Mouse (Mus musculus) lung, postnatal 36 days (tissue): ENCODE data around the gene Slc22a7.

Source experiments
- DNase-seq: peaks from one replicate; pipeline ENCODE4 v3.0.0; 2022; ENCODE audit warnings: mixed read lengths

Gene Slc22a7

DNA sequence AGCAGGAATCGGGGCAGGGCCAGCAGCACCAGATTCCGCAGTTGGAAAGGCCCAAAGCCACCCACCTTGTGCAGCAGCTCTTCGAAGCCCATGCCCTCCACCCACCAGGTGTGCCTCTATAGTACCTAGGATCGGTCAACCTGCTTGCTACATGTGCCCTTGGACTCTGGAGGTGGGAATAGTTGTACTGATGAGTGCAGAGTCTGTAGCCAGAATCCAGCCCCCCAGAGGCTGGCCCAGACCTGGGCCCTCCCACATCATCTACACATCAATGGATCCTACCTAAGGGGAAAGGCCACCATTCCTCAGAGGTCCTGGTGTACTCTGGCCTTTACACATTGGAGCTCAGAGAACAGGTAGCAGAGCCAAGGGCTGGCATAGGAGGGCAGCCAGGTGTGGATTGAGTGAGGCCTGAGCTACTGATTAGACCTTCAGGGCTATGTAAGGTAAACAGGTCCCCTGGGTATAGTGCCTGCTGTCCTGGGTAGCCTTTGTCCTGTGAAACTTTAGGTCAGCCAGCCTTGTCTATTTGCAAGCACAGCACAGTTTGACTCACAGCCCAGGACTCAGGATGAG is at the start of gene Slc22a7:
TSS of gene Slc22a7 (minus strand) at position 160 of the 576 bp plus-strand sequence.
- DNase-seq, result no peak

- no peak for DNase-seq
These were observed 49.2 kb upstream of the Slc22a7 start, which contains the start of gene Ttbk1 for GRCm38 (mm10) chr17:46487431-46487830. TSS of gene Ttbk1 (minus strand) at chr17:46487675.

DNA sequence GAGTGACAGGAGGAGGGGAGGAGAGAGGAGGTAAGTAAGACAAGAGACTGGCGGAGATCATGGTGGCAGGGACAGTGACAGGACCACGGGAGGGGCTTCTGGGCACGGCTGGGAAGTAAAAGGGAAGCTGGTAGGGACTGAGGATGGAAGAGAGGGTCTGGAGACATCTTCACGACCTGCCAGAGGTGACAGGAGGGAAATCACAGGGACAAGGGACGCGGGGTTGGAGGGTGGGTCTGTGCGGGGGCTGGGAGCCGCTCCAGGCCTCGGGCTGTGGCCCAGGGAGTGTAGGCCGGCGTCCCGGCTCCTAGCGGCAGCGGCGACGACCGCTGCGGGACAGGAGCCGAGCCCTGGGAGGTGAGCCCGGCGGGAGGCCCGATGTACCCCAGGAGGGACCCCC is 48.7 kb upstream of the Slc22a7 start:
- no peak for DNase-seq

- DNase-seq, result peak; percentile 1
These were observed 46.2 kb upstream of the Slc22a7 start for GRCm38 (mm10) chr17:46484461-46484875.

GRCm38 (mm10) chr17:46484021-46484431 is 45.8 kb upstream of the Slc22a7 start:
- peak; percentile 9 for DNase-seq

DNA sequence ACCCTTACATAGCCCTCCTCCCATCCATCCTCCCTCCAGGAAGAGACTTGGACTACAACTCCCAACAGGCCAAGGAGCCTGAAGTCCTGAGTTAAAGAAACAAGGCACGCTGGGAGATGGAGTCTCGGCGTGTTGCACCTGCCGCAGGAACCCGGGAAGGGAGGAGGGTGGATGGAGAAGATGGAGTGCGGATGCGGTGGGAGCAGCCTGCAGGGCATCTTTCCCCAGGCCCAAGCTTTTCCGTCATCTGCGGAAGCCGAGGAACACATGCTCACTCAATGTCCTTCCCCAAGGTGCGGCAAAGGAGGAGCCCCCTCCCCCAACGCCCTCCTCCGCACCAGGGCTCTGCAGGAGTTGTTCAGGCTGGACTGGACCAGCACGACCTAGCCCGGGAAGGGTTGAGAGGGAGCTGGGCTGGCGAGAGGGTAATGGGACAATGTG is 45.3 kb upstream of the Slc22a7 start:
- DNase-seq, result peak; percentile 39

DNA sequence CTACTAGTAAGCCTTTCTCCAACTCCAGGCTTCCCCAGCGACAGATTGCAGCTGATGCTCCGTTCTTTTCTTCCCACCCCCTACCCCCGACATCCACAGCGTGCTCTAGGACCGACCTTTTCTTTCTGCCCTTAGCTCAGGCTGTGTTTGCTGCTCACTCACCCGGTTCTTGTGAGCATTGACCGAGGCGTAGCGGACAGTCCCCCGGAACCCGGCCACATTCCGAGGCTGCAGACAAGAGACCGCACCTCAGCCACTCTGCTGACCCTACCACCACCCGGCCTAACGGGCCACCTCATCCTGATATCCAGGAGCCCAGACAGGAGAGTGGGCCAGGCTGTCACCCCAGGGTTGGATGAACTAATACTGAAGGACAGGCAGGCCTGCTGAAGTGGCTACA is 39.0 kb upstream of the Slc22a7 start:
- no peak for DNase-seq

DNA sequence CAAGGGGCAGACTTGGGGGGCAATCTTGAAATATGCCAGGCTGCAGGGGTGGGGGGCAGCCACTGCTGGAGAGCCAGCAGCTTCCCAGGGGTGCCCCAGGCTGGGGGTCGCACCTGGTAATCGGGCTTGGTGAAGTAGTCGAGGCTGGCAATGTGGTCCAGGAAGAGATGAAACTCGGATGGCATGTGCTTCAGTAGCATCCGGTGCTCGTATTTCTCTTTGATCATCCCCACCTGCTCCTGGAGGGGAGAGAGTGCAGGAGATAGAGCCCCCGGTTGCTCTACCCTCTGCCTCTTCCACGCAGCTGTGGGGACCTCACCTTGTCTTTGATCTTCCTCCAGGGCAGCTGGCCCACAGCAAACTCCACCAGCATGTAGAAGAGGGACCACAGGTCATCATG is 38.3 kb upstream of the Slc22a7 start:
- no peak for DNase-seq

DNA sequence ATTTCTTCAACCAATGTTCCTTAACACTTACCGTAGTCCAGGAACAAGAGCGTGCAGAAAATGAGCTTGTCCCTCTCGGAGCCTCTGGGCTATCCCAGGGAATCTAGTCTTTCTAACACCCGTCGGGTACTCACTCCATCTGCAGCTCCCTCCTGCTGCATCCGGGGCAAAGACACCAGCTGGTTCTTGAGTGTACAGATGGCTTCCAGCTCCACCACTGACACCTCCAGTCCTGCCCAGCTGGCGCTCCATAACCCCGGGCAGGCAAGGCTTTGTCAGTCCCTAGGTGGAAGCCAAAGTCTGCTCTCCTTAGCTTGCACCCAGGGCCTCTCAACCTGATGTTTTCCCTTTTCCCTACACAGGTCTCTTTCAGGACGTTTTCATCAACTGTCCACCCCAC is 29.6 kb upstream of the Slc22a7 start:
- no peak for DNase-seq

DNA sequence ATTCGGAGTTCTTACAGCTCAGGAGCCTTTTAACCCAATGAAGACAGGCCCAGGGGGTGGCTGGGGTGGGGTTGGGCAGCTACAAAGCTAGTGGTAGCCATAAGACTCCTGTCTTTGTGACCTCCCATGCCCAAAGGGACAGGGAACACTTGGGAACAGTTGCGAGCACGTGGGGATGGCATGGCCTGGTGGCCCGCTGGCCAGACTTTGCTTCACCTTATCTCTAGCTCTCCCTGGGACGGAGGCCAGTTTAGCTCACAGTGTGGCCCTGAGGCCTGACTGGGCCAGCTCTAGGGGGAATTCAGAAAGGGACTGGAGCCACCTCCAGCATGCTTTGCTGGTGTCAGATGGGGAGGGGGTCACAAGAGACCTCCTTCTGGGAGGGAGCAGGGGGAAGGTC is 24.0 kb upstream of the Slc22a7 start:
- no peak for DNase-seq

- DNase-seq, result no peak
These were observed 23.1 kb upstream of the Slc22a7 start for GRCm38 (mm10) chr17:46461347-46461746.

DNA sequence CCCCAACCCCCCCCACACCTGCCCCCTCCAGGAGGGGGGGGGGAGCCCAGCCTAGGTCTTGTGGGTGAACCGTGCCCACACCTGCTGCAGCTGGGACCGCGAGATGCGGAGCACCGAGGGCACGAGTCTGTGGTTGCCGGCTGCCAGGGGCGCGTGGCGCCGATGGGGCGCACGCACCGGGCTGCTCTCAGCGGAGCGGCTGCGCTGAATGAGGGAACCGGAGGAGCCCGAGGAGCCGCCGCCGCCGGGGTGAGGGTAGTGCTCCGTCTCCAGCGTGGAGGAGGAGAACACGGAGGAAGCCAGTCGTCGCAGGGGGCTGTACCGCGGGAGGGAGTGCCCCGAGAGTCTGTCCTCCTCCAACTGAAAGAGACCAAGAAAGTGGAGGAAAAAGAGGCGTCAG is 22.4 kb upstream of the Slc22a7 start:
- no peak for DNase-seq

DNA sequence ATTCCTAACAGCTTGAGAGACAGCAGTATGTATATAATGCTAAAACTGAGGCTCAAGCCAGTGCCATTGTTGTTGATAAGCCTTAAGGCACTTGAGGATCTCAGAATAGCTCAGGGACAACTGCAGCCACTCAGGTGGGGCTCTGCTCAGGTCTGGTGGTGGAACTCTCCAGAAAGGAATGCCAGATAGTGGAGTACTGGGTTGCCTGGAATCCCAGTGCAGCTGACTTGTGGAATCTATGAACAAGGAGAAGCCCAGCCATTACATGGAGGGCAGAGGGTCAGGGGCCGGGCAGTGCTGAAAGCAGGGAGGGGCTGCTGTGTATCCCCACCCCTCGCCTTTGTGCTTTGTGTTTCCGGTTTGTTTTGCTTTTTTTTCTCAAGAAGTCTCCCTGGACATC is 20.2 kb upstream of the Slc22a7 start:
- no peak for DNase-seq

DNA sequence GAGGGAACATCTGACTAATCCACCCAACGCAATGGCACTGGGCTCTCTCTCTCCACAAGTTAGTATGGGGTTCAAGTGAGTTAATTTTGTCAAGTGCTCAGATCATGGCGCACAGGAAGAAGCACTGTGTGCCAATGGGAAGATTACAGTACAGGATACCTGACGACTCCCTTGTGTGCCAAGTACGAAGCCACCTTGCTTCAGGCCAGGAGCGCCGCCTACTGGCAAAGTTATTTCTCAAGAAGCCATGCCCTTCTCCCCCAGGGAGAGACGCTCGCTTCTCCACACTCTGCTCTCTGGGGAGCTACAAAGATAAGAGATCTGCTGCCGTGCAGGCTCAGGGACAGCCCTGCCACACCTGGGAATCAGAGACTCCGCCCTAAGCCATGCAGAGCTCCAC is 19.5 kb upstream of the Slc22a7 start:
- peak; percentile 69 for DNase-seq

- DNase-seq, result peak; percentile 49
These were observed 16.9 kb upstream of the Slc22a7 start for GRCm38 (mm10) chr17:46455110-46455691.

GRCm38 (mm10) chr17:46454539-46454938 is 16.3 kb upstream of the Slc22a7 start:
- DNase-seq, result no peak

GRCm38 (mm10) chr17:46453970-46454411 is 15.7 kb upstream of the Slc22a7 start:
- no peak for DNase-seq

- DNase-seq, result no peak
These were observed 15.2 kb upstream of the Slc22a7 start for GRCm38 (mm10) chr17:46453302-46453948.

- DNase-seq, result no peak
These were observed 14.4 kb upstream of the Slc22a7 start for GRCm38 (mm10) chr17:46452683-46453082.

DNA sequence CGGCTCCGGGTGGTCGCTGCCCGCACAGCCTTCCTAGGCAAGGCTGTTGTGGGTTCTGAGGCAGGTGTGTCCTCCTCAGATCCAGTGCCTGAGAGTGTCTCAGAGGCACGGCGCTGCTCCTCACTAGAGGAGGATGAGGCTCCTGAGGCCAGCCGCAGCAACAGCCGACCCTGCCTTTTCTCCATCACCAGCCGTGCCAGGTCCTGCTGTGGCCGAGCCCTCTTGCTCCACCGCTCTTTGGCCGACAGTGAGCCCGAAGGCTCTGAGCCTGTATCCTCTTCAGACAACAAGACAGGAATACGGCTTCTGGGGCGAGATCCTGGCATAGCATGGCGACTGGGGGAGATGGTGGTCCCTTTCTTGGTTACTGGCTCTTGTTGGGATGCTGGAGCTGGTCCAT is 8.0 kb upstream of the Slc22a7 start:
- DNase-seq, result no peak

DNA sequence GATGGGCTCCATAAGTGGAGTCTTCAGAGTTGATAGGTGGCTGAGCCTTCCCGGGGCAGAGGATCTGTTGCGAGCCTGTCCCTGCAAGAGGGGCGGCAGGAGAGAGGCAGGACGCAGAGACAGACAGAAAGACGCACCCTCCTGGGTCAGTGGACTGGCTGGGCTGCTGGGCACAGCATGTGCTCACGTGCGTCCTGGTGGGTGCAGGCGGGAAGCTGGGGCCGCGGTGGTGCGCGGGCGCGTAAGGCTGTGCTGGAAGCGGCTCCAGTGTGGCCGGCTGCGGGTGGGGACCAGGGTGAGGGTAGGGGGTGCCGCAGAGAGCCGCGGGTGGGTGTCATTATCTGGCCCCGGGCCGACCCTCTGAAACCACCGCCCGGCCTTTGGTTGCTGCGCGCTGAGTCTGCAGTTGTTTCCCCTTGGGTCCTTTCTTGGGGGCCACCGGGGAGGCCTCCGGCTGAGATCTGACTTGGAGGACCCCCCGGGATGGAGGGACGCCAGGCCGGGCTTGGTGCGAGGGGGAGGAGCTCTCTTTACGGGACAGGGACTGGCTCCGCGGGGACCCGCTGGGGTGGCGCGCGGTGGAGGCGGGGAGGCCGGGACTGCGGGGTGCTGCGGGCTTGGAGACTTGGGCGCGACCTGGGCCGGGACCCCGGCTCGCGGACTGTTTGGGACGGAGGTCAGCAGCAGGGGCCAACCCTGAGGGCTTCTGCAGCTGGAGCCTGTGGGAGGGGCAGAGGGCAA is 6.8 kb upstream of the Slc22a7 start:
- DNase-seq, result no peak

DNA sequence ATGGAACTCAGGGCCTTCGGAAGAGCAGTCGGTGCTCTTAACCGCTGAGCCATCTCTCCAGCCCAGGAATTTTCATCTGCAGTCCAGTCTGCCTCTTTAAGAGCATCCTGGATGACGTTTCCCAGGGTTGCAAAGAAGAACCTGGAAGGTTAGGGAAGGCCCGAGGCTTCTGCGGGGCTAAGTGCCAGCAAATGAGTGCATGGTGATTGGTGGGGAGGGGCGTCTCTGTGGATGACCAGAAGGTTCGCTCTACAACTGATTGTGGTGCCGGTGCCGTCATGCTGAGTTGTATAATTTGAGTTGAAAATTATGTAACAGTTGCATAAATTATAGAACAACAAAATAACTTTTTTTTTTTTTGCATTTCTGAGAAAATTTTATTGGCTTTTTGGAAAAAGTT is 919 bp upstream of the Slc22a7 start:
- DNase-seq, result no peak

- DNase-seq, result no peak
These were observed 1.4 kb downstream of the Slc22a7 start for GRCm38 (mm10) chr17:46436672-46437366.
